In the genomic region with DNA sequence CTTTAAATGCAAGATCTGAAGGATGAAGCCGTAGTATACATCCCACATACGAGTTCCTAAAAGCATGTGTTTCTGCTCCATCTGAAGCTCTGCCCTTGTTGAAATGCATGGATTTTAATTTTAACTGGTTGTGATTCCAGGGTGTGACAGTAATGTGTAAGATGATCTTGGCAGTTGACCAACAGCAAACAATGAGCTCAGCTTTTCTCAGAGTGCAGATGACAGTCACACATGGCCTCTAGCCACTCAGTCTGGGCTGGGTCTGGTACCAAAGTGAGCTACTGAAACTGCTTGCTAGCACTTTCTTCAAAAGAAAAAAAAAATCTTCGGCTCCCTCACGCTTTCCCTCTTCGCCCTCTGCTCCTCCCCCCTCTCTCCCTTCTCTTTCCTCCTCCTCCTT, we compare ENCODE assay signal across 18 mouse cellular contexts.
DNase-seq lines count a peak whose midpoint lies in the region; ATAC-seq and TF ChIP-seq lines count a peak whose summit lies in the region.
"Had no signal": no experiment of that assay in that cellular context is flagged by ENCODE, and none has a peak within 500 bp of the region (broad histone marks: within the 10 kb centered on the region; RNA-seq: fewer than 3 reads in every experiment).

No protein-coding gene starts in this region.

- H3K36me3 ChIP-seq in embryonic facial prominence, embryonic 14.5 days (ENCODE audit: control insufficient read depth, insufficient read depth, low read length): no peaks in the 10 kb centered on the region
- no peaks in the 10 kb centered on the region for H3K36me3 ChIP-seq in embryonic facial prominence, embryonic 10.5 days (replicated peaks)
- H3K36me3 ChIP-seq in kidney, postnatal 0 days (ENCODE audit: insufficient read depth, low read length): no peaks in the 10 kb centered on the region
- H3K36me3 ChIP-seq: hindbrain, embryonic 12.5 days; midbrain, embryonic 12.5 days had no signal

- H3K27me3 ChIP-seq in embryonic facial prominence, embryonic 14.5 days (replicated peaks; ENCODE audit: control insufficient read depth, insufficient read depth, low read length): no peaks in the 10 kb centered on the region
- no peaks in the 10 kb centered on the region for H3K27me3 ChIP-seq in embryonic facial prominence, embryonic 10.5 days (replicated peaks; ENCODE audit: low read depth, poor library complexity, severe bottlenecking)
- H3K27me3 ChIP-seq in kidney, postnatal 0 days (ENCODE audit: insufficient read depth, low read length): no peaks in the 10 kb centered on the region
- H3K27me3 ChIP-seq: hindbrain, embryonic 12.5 days; midbrain, embryonic 12.5 days had no signal

- no peak for ATAC-seq in embryonic facial prominence, embryonic 14.5 days (ENCODE audit: low read depth)
- no peak for ATAC-seq in kidney, postnatal 0 days (replicated peaks; ENCODE audit: low FRiP score, low read depth)
- ATAC-seq: intestine, embryonic 16.5 days had no signal

- no peak overlapping the region for H3K4me2 ChIP-seq in embryonic facial prominence, embryonic 14.5 days (ENCODE audit: low read depth, low read length)
- H3K4me2 ChIP-seq in kidney, postnatal 0 days (ENCODE audit: low read length): no peak overlapping the region
- H3K4me2 ChIP-seq: hindbrain, embryonic 12.5 days; midbrain, embryonic 12.5 days had no signal

- no peak overlapping the region for H3K4me3 ChIP-seq in embryonic facial prominence, embryonic 14.5 days (ENCODE audit: low read depth, low read length)
- H3K4me3 ChIP-seq in embryonic facial prominence, embryonic 10.5 days: no peak overlapping the region
- no peak overlapping the region for H3K4me3 ChIP-seq in kidney, postnatal 0 days (replicated peaks; ENCODE audit: low read depth, low read length)
- H3K4me3 ChIP-seq: erythroblast, embryonic 14.5 days; hindbrain, embryonic 12.5 days; midbrain, embryonic 12.5 days had no signal

- H3K9me3 ChIP-seq in embryonic facial prominence, embryonic 14.5 days (ENCODE audit: control insufficient read depth, low read length): no peaks in the 10 kb centered on the region
- no peaks in the 10 kb centered on the region for H3K9me3 ChIP-seq in embryonic facial prominence, embryonic 10.5 days
- H3K9me3 ChIP-seq in kidney, postnatal 0 days (replicated peaks; ENCODE audit: low read length): no peaks in the 10 kb centered on the region
- H3K9me3 ChIP-seq: hindbrain, embryonic 12.5 days; midbrain, embryonic 12.5 days had no signal

- peak; percentile 81 for DNase-seq in embryonic facial prominence, embryonic 14.5 days (ENCODE audit: low spot score)
- no peak for DNase-seq in embryonic facial prominence, embryonic 10.5 days (ENCODE audit: low spot score)
- peak; percentile 27 for DNase-seq in kidney, postnatal 0 days (ENCODE audit: low spot score)
- DNase-seq in kidney, postnatal 25 days: no peak
- DNase-seq in right cerebral cortex, adult 2 months (ENCODE audit: low spot score in 2 of 2): peak; percentile 6 to 11
- no peak for DNase-seq in right cerebral cortex, postnatal 25 days
- DNase-seq in kidney, adult 18-20 months: no peak
- no peak for DNase-seq in lung, adult 18-20 months
- DNase-seq: adrenal gland, adult 8-10 months; embryo, embryonic 11 days; kidney, postnatal 14 days; lung, postnatal 4 days; thymus, postnatal 4 days had no signal

- TF ChIP-seq CTCF in kidney, postnatal 0 days (IDR thresholded peaks at IDR 0.05; ENCODE audit: low read depth): no peak

- WGBS in embryonic facial prominence, embryonic 14.5 days: 44% methylated on average over 5 of the region's 5 CpGs
- 76% methylated on average over 5 of the region's 5 CpGs for WGBS in embryonic facial prominence, embryonic 10.5 days
- WGBS in kidney, postnatal 0 days: 49% methylated on average over 5 of the region's 5 CpGs

- peaks cover 4% of the 10 kb centered on the region; the same call in 1 of the 2 replicates for H3K4me1 ChIP-seq in embryonic facial prominence, embryonic 14.5 days (ENCODE audit: control insufficient read depth, insufficient read depth, low read length)
- H3K4me1 ChIP-seq in embryonic facial prominence, embryonic 10.5 days: peaks cover 12% of the 10 kb centered on the region; the same call in 1 of the 2 replicates
- H3K4me1 ChIP-seq in kidney, postnatal 0 days (replicated peaks; ENCODE audit: insufficient read depth, low read length): no peaks in the 10 kb centered on the region
- H3K4me1 ChIP-seq: midbrain, embryonic 12.5 days had no signal

- no peak overlapping the region for H3K9ac ChIP-seq in embryonic facial prominence, embryonic 14.5 days (ENCODE audit: low read depth, low read length)
- H3K9ac ChIP-seq in kidney, postnatal 0 days (ENCODE audit: low read depth, low read length): no peak overlapping the region
- H3K9ac ChIP-seq: hindbrain, embryonic 12.5 days; liver, embryonic 14.5 days; midbrain, embryonic 12.5 days had no signal

- H3K27ac ChIP-seq in embryonic facial prominence, embryonic 14.5 days (replicated peaks; ENCODE audit: low read depth, low read length): no peak overlapping the region
- no peak overlapping the region for H3K27ac ChIP-seq in embryonic facial prominence, embryonic 10.5 days (replicated peaks)
- no peak overlapping the region for H3K27ac ChIP-seq in kidney, postnatal 0 days
- H3K27ac ChIP-seq: hindbrain, embryonic 12.5 days; liver, embryonic 14.5 days; midbrain, embryonic 12.5 days had no signal

Comparison
In these comparisons a context has a peak if more than half of its experiments do, and no peak if none do; other contexts are left out.
1. DNase-seq: peak in embryonic facial prominence, embryonic 14.5 days (single experiment), kidney, postnatal 0 days (single experiment) and right cerebral cortex, adult 2 months (2 of 2); none in embryonic facial prominence, embryonic 10.5 days (single experiment), kidney, postnatal 25 days (0 of 2), right cerebral cortex, postnatal 25 days (single experiment), kidney, adult 18-20 months (single experiment) and lung, adult 18-20 months (0 of 2).